Mouse (Mus musculus): ENCODE results near the gene Olfr283.

DNA sequence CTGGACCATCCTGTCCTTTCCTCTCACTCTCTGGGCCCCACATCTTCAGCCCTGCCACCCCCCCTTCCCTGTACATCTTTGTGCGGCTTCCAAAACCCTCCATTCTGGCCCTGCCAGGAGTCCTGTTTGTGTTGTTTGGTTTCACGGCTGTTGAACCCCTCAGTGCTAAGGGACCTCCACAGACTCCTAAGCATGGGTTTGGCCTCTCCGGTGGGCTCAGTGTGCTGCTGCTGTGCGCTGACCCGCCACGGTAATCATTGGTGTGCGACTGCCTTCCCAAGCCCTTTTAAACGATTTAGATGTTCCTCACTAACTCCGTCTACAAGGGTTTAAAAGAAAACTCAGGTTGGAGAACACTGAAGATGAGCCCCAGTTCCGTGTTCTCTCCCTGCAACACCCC lies 21.6 kb upstream of the Olfr283 start:
- TF ChIP-seq CTCF (conservative IDR thresholded peaks at IDR 0.05 in 1 of 2, IDR thresholded peaks at IDR 0.05 in 1 of 2; ENCODE audit: low read depth in 2 of 2, low read length in 2 of 2) (no peak), ELF1 (IDR thresholded peaks at IDR 0.05; ENCODE audit: low read depth, low read length) (no peak)
